Mouse (Mus musculus): ENCODE measurements around the gene Zscan5b. TPM values are rescaled to one million over a fixed set of nuclear protein-coding genes. Genes with fewer than 3 reads are reported as not detected.
"Not testable (repeated sequence)": the region's sequence is repeated elsewhere in the genome, so short reads cannot be mapped to it uniquely, and the experiment has no call there.

Zscan5b gene
- polyA plus RNA-seq, 1 experiment from 2014 or later, result not detected

GRCm38 (mm10) chr7:6252410-6252809, 30.3 kb downstream of the Zscan5b start, which contains the start of gene Epp13:
Gene Epp13 (plus strand): TSS chr7:6252710.
- Histone ChIP-seq H3K27me3 (no peaks in the 10 kb centered on the region), H3K9me3 (peaks cover 9% of the 10 kb centered on the region; the same call in 1 of the 2 replicates), H3K27ac (replicated peaks) (no peak within 1 kb of the TSS), H3K36me3 (no peaks in the 10 kb centered on the region), H3K4me3 (no peak within 1 kb of the TSS), H3K4me2 (replicated peaks) (no peak within 1 kb of the TSS), H3K4me1 (no peaks in the 10 kb centered on the region), H3K9ac (replicated peaks) (no peak within 1 kb of the TSS)
- ATAC-seq (ENCODE audit: low FRiP score, low read depth), result no peak
- WGBS, result 79% methylated on average over 6 of the region's 6 CpGs

- H3K9me3 ChIP-seq, result peaks cover 9% of the 10 kb centered on the region; the same call in 1 of the 2 replicates
- ATAC-seq (ENCODE audit: low FRiP score, low read depth), result no peak
- H3K36me3 ChIP-seq, result no peaks in the 10 kb centered on the region
- WGBS, result 92% methylated on average over 5 of the region's 5 CpGs
- no peaks in the 10 kb centered on the region for H3K4me1 ChIP-seq
- H3K9ac ChIP-seq (replicated peaks), result no peak overlapping the region
- H3K27ac ChIP-seq (replicated peaks), result no peak overlapping the region
- H3K27me3 ChIP-seq, result no peaks in the 10 kb centered on the region
- H3K4me3 ChIP-seq, result no peak overlapping the region
- H3K4me2 ChIP-seq (replicated peaks), result no peak overlapping the region
Measured at GRCm38 (mm10) chr7:6254451-6254850, 32.4 kb downstream of the Zscan5b start.

- H3K36me3 ChIP-seq, result no peaks in the 10 kb centered on the region
- no peak overlapping the region for H3K27ac ChIP-seq (replicated peaks)
- H3K4me2 ChIP-seq (replicated peaks), result no peak overlapping the region
- H3K9ac ChIP-seq (replicated peaks), result no peak overlapping the region
- peaks cover 9% of the 10 kb centered on the region; the same call in 1 of the 2 replicates for H3K9me3 ChIP-seq
- 82% methylated on average over 4 of the region's 4 CpGs for WGBS
- no peaks in the 10 kb centered on the region for H3K4me1 ChIP-seq
- no peak overlapping the region for H3K4me3 ChIP-seq
- no peaks in the 10 kb centered on the region for H3K27me3 ChIP-seq
- no peak for ATAC-seq (ENCODE audit: low FRiP score, low read depth)
Measured at GRCm38 (mm10) chr7:6257386-6257785, 35.3 kb downstream of the Zscan5b start.

GRCm38 (mm10) chr7:6258232-6259220, 36.4 kb downstream of the Zscan5b start:
- Histone ChIP-seq H3K27me3 (no peaks in the 10 kb centered on the region), H3K4me1 (no peaks in the 10 kb centered on the region), H3K27ac (replicated peaks) (no peak overlapping the region), H3K4me2 (replicated peaks) (no peak overlapping the region), H3K9ac (replicated peaks) (no peak overlapping the region), H3K4me3 (no peak overlapping the region), H3K9me3 (no peaks in the 10 kb centered on the region; the same call in 1 of the 2 replicates), H3K36me3 (no peaks in the 10 kb centered on the region)
- 37% methylated on average over 16 of the region's 16 CpGs for WGBS
- no peak for ATAC-seq (ENCODE audit: low FRiP score, low read depth)

GRCm38 (mm10) chr7:6260004-6260403, 37.9 kb downstream of the Zscan5b start:
- H3K27me3 ChIP-seq; ATAC-seq (ENCODE audit: low FRiP score, low read depth); H3K4me2 ChIP-seq (replicated peaks); H3K27ac ChIP-seq (replicated peaks); H3K4me1 ChIP-seq; H3K4me3 ChIP-seq; H3K36me3 ChIP-seq; H3K9ac ChIP-seq (replicated peaks); H3K9me3 ChIP-seq: not testable (repeated sequence)
- 57% methylated on average over 2 of the region's 2 CpGs for WGBS

- Histone ChIP-seq H3K9ac (replicated peaks) (no peak overlapping the region), H3K27me3 (no peaks in the 10 kb centered on the region), H3K36me3 (no peaks in the 10 kb centered on the region), H3K4me3 (no peak overlapping the region), H3K4me2 (replicated peaks) (no peak overlapping the region), H3K9me3 (no peaks in the 10 kb centered on the region; the same call in 1 of the 2 replicates), H3K27ac (replicated peaks) (no peak overlapping the region), H3K4me1 (no peaks in the 10 kb centered on the region)
- ATAC-seq (ENCODE audit: low FRiP score, low read depth), result no peak
- WGBS, result 88% methylated on average over 3 of the region's 3 CpGs
Measured at GRCm38 (mm10) chr7:6262120-6262519, 40.0 kb downstream of the Zscan5b start.

- no peaks in the 10 kb centered on the region for H3K27me3 ChIP-seq
- no peaks in the 10 kb centered on the region for H3K36me3 ChIP-seq
- H3K27ac ChIP-seq (replicated peaks), result no peak overlapping the region
- no peak overlapping the region for H3K4me2 ChIP-seq (replicated peaks)
- no peak overlapping the region for H3K9ac ChIP-seq (replicated peaks)
- no peak overlapping the region for H3K4me3 ChIP-seq
- 74% methylated on average over 4 of the region's 4 CpGs for WGBS
- H3K9me3 ChIP-seq, result no peaks in the 10 kb centered on the region; the same call in 1 of the 2 replicates
- ATAC-seq (ENCODE audit: low FRiP score, low read depth), result no peak
- no peaks in the 10 kb centered on the region for H3K4me1 ChIP-seq
Measured at GRCm38 (mm10) chr7:6262984-6263383, 40.9 kb downstream of the Zscan5b start.

- no peaks in the 10 kb centered on the region for H3K36me3 ChIP-seq
- H3K4me1 ChIP-seq, result no peaks in the 10 kb centered on the region
- no peak overlapping the region for H3K9ac ChIP-seq (replicated peaks)
- WGBS, result 58% methylated on average over 8 of the region's 8 CpGs
- no peak overlapping the region for H3K27ac ChIP-seq (replicated peaks)
- H3K27me3 ChIP-seq, result no peaks in the 10 kb centered on the region
- H3K4me2 ChIP-seq (replicated peaks), result no peak overlapping the region
- H3K4me3 ChIP-seq, result no peak overlapping the region
- ATAC-seq (ENCODE audit: low FRiP score, low read depth), result no peak
- H3K9me3 ChIP-seq, result no peaks in the 10 kb centered on the region; the same call in 1 of the 2 replicates
Measured at GRCm38 (mm10) chr7:6265695-6266094, 43.6 kb downstream of the Zscan5b start.

GRCm38 (mm10) chr7:6277906-6278305, 55.8 kb downstream of the Zscan5b start:
- no peaks in the 10 kb centered on the region for H3K27me3 ChIP-seq
- H3K9me3 ChIP-seq, result no peaks in the 10 kb centered on the region
- H3K4me1 ChIP-seq, result no peaks in the 10 kb centered on the region
- no peak overlapping the region for H3K27ac ChIP-seq (replicated peaks)
- no peak overlapping the region for H3K4me2 ChIP-seq (replicated peaks)
- no peak for ATAC-seq (ENCODE audit: low FRiP score, low read depth)
- WGBS, result 66% methylated on average over 3 of the region's 3 CpGs
- no peaks in the 10 kb centered on the region for H3K36me3 ChIP-seq
- no peak overlapping the region for H3K9ac ChIP-seq (replicated peaks)
- no peak overlapping the region for H3K4me3 ChIP-seq

- Histone ChIP-seq H3K4me2 (replicated peaks) (peak overlapping the region; percentile 52), H3K4me3 (peak overlapping the region; percentile 52), H3K9ac (replicated peaks) (peak overlapping the region; percentile 43; the same call in 1 of the 2 replicates), H3K9me3 (no peaks in the 10 kb centered on the region), H3K27me3 (no peaks in the 10 kb centered on the region), H3K27ac (replicated peaks) (0 out of 2 replicates have a peak overlapping the region, but pooled peaks have one; percentile 85), H3K36me3 (no peaks in the 10 kb centered on the region), H3K4me1 (peaks cover 10% of the 10 kb centered on the region)
- WGBS, result 0% methylated on average over 1 of the region's 1 CpGs
- ATAC-seq (ENCODE audit: low FRiP score, low read depth), result no peak
Measured at GRCm38 (mm10) chr7:6282749-6283148, 60.7 kb downstream of the Zscan5b start.

GRCm38 (mm10) chr7:6283451-6284075, 61.5 kb downstream of the Zscan5b start:
- no peaks in the 10 kb centered on the region for H3K9me3 ChIP-seq

More at GRCm38 (mm10) chr7:6283451-6284075, 61.5 kb downstream of the Zscan5b start:
- Histone ChIP-seq H3K4me2 (replicated peaks) (peak overlapping the region; percentile 52), H3K4me1 (peaks cover 14% of the 10 kb centered on the region), H3K4me3 (peak overlapping the region; percentile 52), H3K27me3 (no peaks in the 10 kb centered on the region), H3K9ac (replicated peaks) (peak overlapping the region; percentile 43; the same call in 1 of the 2 replicates), H3K36me3 (no peaks in the 10 kb centered on the region), H3K27ac (replicated peaks) (peak overlapping the region; percentile 85)
- peak; percentile 57 for ATAC-seq (ENCODE audit: low FRiP score, low read depth)
- under 1% methylated on average over 23 of the region's 23 CpGs for WGBS
